Mouse (Mus musculus): ENCODE measurements around the gene Mamdc4.
"Not testable (repeated sequence)": the region's sequence is repeated elsewhere in the genome, so short reads cannot be mapped to it uniquely, and the experiment has no call there.

The Mamdc4 gene

DNA sequence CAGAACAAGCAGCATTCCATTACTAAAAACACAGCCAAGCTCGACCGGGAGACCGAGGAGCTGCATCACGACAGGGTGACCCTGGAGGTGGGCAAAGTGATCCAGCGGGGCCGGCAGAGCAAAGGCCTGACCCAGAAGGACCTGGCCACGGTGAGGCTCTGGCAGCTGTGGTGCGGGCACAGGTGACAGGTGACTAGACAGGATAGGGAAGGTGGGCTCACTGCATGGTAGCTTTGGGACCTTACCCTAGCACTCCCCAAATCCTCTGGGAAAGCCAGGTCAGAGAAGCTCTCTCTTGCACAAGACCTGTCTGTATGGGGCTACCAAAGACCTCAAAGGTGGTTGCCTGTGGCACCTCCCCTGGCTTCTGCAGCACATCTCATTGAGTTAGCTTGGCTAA, 14.1 kb downstream of the Mamdc4 start:
- no peak for DNase-seq (ENCODE audit: low read depth, low spot score)

DNA sequence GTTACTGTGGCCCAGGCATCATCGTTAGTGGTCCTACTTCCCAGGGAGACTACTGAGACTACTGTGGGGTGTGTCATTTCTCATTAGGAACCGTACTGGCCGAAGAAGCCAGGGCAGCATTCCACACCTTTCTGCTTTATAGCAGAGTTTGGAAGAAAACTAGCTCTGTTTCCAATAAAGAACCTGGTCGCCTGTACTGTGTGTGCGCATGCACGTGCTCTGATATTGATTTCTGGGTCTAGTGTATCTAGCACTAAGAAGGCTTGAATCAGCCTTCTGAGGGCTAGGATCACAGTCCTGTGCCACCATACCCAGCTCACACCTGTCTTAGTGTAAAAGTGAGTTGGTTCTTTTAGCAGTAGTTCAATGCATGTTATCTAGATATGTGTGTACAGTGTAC, 15.9 kb downstream of the Mamdc4 start:
- no peak for DNase-seq (ENCODE audit: low read depth, low spot score)

DNA sequence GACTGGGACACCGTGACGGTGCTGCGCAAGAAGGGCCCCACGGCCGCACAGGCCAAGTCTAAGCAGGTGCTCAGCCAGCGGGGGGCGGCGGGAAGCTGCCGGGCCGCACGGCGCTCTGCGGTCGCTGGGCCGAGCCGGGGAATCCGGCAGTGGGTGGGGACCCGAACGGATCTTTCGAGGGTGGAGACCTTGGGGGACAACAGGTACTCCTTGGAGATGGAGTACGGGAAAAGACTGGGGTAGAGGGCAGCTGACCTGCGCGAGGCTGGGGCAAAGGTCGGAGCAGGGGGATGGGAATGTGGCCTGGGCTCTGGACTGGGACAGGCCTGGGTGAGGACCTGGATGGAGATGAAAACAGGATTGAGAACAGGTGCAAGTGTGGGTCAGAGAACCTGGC, 16.7 kb downstream of the Mamdc4 start:
- no peak for DNase-seq (ENCODE audit: low read depth, low spot score)

DNA sequence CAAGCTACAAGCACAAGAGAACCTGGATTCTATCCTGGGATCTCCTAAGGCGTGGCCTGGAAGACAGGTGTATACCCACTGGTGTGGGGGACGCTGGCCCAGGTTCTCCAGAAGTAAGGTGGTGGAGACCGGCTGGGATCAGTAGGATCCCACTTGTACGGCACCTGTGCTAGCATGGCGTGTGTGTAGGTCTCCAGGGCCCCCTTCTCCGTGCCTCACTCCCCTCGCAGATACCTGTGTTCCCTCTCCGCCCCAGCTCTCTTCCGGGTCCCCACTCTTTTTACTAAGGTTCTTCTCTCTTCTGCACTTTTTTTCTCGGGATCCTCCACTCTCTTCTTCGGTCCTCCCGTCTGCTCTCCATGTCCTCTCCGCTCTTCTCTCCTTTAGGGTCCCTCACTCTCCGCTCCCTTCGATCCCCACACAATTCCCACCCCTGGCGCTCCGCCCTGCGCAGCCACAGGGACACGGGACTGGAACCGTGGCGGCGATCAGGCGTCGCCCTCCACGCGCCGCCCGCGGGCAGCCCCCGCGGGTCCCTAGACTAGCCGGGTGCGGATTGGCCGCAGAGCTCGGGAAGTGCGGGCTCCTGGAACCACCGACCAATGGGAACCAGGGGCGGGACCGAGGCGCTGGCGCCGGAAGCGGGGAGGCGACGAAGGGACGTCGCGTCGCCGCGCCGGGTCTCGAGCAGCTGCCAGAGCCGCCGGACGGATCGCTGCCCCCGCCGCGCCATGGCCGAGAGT, 17.3 kb downstream of the Mamdc4 start, which contains the start of gene Edf1:
Gene Edf1 (plus strand): TSS at position 627 of the 743 bp plus-strand sequence.
- peak; percentile 87 for DNase-seq (ENCODE audit: low read depth, low spot score)

DNA sequence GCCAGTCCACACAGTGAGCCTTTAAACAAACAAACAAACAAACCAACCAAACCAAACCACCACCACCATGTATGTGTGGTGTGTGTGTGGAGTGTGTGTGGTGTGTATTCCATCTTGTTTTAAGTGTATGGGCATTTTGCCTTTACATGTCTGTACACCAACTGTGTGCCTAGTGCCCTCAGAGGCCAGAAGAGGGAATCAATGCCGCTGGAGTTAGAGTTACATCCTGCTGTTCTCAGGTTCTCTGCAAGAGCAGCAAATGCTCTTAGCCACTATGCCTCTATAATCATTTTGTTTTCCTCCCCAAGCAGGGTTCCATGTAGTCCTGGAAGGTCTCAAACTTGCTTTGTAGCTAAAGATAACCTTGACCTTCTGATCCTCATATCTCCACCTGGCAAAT, 18.3 kb downstream of the Mamdc4 start:
- no peak for DNase-seq (ENCODE audit: low read depth, low spot score)

DNA sequence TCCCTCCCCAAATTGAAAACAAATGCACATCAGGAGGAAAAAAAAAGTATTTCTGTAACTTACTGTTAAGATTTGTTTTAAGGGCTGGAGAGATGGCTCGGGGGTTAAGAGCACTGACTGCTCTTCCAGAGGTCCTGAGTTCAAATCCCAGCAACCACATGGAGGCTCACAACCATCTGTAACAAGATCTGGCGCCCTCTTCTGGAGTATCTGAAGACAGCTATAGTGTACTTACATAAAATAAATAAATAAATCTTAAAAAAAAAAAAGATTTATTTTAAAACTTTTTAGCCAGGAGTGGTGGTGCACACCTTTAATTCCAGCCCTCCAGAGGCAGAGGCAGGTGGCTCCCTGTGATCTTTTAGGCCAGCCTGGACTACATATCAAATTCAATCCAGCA, 19.2 kb downstream of the Mamdc4 start:
- not testable (repeated sequence) for DNase-seq (ENCODE audit: low read depth, low spot score)

DNA sequence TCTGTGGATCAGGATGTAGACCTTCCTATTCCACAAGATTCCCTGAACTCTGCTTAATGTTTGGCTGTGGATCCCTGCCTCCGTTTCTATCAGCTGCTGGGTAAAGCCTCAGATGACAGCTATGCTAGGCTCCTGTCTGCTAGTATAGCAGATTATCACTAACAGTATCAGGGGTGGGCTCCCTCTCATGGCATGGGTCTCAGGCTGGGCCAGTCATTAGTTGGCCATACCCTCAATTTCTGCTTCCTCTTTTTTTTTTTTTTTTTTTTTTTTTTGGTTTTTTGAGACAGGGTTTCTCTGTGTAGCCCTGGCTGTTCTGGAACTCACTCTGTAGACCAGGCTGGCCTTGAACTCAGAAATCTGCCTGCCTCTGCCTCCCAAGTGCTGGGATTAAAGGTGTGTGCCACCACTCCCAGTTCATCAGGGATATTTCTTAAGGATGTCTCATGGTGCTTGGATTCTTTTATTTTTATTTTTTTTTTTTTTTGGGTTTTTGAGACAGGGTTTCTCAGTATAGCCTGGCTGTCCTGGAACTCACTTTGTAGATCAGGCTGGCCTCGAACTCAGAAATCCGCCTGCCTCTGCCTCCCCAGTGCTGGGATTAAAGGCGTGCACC, 21.4 kb downstream of the Mamdc4 start:
- not testable (repeated sequence) for DNase-seq (ENCODE audit: low read depth, low spot score)

DNA sequence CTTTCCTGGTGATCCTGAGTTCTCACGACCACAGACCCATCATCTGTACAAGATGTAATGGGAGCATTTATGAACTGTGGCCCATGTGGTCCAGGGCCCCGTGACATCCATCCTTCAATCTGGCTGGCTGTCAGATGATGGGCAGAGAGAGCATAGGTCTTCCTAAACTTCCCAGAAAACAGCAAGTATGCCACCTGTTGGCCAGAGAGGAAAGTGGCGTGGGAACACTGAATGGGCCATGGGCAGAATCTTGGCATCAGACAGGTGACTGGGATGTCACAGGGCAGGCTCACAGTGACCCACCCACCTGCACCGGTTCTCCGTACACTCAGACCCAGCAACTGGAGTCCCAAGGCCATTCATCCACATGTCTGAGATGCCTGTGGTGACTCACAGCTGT, 23.5 kb downstream of the Mamdc4 start:
- no peak for DNase-seq (ENCODE audit: low read depth, low spot score)

DNA sequence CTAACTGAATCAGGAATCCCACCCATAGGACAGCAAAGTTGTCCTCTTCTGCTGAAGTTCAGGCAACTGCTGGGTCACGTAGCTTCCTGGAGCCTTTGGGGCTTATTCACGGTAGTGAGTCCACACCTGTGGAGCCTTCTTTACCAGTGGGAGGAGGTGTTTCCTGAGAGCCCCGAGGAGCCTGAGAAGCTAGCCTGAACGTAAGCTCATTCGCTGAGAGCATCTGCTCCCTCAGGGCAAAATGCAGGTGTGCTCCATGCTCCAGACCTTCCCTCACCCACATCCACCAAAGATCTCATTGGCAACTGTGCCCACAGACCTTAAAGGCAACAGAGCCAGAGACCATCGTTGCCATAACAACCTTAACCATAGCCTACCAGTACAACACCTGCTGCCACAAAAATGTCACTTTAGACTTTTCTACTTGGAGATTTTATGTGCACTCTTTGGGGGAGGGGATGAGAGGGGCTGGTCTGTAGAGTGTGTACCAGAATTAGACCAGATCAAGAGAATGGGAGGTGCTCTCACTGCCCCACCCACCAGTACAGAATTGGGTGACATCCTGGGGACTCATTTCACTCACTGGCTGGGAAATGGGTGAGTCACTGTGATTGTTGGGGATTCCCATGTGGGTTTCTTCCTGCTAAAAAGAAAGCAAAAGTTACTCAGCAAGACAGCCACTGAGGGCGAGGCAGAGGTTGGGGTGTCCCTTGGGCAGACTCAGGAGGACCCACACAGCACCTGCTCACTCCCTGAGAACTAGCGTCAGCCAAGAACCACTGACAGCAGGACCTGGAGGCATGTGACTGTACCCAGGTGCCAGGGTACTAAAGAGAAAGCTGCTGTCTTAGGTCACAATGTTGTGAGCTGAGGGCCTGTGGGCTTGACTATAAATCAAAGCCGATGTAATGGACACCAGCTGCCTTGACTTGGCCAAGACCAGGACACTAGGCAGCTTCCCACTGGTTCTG, 25.3 kb downstream of the Mamdc4 start:
- no peak for DNase-seq (ENCODE audit: low read depth, low spot score)

DNA sequence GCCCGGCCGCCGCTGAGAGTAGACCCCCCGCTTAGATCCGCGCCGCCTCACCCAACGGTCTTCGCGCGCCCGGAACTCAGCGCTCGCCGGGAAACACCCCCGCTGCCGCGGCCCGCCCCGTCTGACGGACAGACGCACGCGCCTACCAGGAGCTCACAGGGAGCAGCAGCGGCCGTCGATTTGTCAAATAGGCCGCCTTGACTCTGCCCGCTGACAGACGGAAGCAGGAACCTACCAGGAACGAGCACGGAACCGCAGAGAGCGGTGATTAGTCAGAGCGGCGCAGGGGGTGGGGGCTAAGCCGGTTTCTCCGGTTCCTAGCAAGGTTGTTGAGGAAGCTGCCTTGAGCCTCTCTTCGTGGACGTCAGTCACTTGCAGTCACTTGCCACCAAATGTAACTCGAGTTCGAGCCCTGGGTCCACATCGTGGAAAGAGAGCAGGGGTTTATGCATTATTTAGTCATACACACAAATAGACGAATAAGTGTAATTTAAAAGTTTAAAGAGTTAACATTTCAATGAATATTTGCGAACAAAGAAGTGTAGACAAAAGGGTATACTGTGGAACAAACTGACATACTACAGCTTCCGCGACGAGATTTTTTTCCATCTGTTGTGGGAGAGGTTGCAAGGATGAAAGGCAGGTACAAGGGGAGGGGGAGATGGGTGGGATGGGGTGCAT, 27.7 kb downstream of the Mamdc4 start, which contains the start of gene Traf2:
Gene Traf2 (minus strand): TSS at position 130 of the 681 bp plus-strand sequence.
- peak; percentile 96 for DNase-seq (ENCODE audit: low read depth, low spot score)

DNA sequence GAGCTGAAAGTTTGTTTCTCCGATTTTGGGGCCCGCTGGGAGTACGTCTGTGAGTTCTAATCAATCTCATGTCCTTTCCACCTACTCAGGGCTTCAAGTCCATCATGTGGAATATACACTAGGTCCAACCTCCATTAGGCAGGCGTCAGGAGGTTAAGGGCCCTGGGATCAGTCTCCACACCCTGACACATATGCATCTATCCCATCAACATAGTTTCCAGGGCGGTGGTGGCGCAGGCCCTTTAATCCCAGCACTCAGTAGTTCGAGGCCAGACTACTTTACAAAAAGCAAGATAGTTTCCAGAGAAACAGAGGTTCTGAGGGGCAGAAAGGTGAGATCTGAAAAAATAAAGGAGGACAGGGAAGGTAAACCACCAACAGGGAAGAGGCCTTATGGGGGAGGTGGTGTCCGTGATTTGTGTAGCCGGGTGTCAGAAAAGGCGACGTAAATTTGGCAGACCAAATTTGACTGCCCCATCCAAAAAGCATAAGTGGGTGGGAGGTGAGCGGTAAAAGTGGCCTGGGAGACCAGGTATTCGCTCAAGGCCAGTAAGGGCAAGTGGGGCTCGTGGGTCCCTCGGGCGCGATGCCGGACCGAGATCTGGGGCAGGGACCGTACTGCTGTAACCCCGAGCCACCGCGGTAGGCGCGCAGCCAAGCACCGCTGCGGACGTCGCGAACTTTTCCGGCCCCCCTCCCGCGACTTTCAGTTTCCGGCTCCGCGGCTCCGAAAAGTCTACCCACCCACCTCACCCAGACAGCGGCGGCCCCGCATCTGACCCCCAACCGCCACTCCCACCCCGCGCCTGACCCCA, 28.4 kb downstream of the Mamdc4 start:
- no peak for DNase-seq (ENCODE audit: low read depth, low spot score)

DNA sequence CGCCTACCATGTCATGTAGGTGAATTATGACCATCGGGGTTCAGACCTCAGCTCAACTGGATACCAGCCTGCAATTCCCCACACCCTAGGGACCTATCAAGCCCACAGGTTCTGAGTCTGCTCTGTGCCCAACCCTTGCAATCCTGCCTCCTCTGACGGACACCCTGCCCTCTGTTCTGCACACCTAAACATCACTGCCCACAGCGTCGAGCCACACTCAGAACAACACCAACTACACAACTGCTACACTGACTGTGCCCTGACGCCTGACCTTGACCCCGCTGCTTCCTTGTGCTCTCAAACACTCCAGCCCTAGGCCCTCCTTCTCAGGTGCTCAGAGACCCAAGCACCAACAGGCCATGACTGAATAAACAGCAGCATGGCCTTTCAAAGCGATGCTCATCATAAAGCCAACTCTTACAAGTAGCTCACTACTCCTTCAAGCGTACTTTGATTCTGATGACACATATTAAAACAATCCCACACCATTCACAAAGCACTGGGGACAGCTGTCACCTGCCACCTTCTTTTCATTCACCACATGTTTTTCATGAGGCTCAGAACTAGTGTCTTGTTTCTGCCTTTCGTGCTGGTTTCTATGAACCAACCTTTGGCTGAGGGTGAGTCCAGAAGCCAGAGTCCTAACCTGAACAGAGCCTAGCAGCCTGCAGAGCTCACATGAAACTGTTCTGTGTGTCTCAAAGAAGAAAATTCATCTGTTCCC, 32.8 kb downstream of the Mamdc4 start:
- DNase-seq (ENCODE audit: low read depth, low spot score): no peak

DNA sequence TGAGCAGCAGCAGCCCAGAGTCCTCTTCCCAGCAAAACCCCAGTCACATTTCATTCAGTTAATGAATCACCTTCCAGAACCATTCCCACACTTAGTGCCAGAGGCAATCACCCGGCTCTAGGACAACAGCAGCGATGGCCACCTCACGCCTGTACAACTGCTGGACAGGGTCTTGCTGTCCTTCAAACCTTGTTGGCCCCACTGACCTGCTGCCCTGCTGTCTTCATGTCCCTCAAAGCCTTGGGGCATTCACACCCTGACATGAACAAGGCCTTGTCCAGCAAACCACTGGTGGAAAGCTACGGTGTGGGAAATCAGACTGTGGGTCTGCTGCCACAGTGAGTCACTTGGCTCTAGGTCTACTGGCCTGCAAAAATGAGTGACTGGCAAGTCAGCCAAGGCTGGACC, 34.1 kb downstream of the Mamdc4 start:
- DNase-seq (ENCODE audit: low read depth, low spot score): no peak

DNA sequence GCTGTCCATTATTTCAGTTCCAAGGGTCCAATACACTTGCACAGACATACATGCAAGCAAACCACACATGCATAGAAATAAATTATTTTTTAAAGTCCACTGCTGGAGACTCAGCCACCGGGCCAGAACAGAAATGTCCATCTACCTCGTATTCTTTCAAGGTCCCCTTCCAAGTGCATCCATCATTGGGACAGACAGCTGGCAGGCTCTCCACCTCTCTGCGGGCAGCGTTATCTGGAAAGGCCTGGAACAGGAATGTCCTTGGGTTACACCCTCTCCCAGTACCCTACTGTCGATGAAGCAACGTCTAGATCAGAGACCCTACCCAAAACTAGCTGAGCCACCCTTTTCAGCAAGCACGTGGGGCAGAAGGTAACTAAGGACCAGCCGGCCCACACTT, 38.1 kb downstream of the Mamdc4 start:
- no peak for DNase-seq (ENCODE audit: low read depth, low spot score)

DNA sequence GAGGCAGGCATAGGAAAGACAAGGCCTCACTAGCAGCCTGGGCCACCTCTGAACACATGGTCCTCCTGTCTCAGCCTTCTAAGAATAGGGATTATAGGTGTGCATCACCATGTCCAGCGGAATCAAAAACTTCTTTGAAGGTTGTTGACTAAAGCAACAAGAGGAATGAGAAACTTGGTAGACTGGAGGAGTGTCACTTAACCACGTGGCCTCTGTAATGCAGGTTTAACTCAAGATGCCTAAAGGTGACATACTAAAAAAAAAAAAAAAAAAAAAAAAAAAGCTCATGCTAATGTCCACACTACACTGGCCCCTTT, 39.8 kb downstream of the Mamdc4 start:
- no peak for DNase-seq (ENCODE audit: low read depth, low spot score)

DNA sequence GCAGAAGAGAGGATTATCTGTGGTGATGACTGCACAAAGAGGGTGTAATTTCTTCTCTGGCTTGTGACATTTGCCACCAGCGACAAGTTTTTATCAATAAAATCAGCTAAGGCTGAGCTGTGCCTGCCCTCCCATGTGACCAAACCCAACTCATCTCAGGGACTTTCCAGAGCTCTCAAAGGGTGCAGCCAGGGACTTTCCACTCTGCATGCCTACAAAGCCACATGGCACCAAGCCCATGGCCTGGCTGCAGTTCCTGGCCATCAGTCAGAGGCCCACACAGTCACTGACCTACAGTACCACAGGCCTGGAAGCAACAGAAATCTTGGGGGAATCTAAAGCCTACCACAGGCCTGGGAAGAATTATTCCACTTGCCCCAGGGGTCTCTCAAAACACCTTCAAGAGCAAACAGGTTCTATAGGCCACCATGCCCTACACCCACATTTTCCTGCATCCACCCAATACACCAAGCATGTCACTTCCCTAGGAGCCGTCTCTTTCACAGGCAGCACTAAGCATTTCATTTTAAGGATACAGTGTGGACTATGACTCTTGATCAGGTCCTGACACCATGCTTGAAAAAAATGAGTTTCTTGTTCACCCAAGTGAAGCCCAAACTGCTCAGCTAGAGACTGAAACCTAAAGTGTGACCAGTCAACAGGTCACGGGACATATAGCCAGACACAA, 40.3 kb downstream of the Mamdc4 start:
- no peak for DNase-seq (ENCODE audit: low read depth, low spot score)

DNA sequence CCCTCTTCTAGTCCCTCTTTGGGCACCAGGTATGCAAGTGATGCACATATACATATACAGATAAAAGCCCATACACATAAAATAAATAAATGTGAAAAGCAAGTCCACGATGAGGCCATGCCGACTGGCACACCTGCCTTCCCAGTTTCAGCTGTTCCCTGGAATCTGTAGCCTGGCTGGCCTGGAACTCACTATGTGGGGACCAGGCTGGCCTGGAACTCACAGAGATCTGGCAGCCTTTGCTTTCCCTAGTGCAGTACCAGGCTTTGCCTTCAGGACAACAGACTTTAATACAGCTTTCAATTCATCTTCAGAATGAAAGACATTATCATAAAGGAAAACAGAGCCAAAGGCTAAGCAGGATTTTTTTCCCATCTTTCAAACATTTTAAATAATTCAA, 40.9 kb downstream of the Mamdc4 start:
- DNase-seq (ENCODE audit: low read depth, low spot score): no peak

DNA sequence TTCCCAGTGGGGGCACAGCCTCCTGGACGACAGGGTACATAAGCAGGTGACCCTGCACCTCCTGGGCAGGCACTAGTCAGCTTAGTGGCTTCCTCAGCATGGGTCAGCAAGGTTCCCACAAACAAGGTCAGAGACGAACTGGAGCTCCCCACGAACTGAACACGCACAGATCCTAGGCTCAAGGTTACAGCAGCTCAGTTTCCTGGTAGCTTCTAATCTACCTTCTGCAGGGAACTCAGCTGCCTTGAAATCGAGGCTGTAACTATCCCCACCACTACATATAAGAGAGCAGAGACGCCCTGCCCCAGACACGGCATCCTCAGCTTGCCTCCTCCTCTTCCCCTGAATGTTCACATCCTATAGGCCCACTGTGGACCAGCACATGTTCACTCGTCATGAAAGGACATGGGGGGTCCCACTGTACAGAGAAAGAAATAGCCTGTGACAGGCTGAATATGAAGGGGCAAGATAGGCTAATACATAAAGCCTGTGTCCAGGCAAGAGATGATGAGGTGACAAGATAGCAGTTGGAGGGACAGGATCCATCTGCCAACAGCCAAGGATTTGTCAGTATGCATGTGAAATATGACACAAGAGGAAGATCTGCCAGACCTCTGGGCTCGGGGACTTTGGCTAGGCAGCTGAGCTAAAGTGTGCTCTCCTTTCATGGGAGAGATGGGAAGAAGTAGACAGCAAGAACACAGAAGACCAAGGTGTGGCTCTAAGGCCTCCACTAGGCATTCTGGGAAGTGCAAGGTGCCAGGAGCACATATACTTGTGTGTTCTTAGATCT, 47.9 kb downstream of the Mamdc4 start:
- DNase-seq (ENCODE audit: low read depth, low spot score): no peak
